Mouse (Mus musculus) stomach, postnatal 0 days (tissue): ENCODE measurements around the gene Dkkl1. TPM values are rescaled to one million over a fixed set of nuclear protein-coding genes. Genes with fewer than 3 reads are reported as not detected.

Experiments used
- ATAC-seq: fragments of 200-750 bp; cut with Nextera tagmentation; 2 replicates; pipeline ENCODE4 v1.8.0; 2017; ENCODE audit not compliant: low FRiP score, low TSS enrichment
- DNase-seq: peaks from one replicate; pipeline ENCODE4 v3.0.0-alpha.2; 2016; ENCODE audit warnings: low spot score
- H3K27ac ChIP-seq: fragments of 300-500 bp; sonication (generic); replicated peaks from 2 replicates; pipeline ENCODE4 v1.5.1; 2014; ENCODE audit warnings: mild to moderate bottlenecking, control low read depth
- H3K27me3 ChIP-seq: fragments of 300-500 bp; sonication (generic); 2 replicates; pipeline ENCODE4 v1.6.1; 2014; ENCODE audit warnings: low read length; ENCODE audit not compliant: control insufficient read depth, insufficient read depth
- H3K36me3 ChIP-seq: fragments of 300-500 bp; sonication (generic); 2 replicates; pipeline ENCODE4 v1.6.1; 2014; ENCODE audit warnings: low read length, mixed read lengths; ENCODE audit not compliant: control insufficient read depth, insufficient read depth
- H3K4me1 ChIP-seq: fragments of 300-500 bp; sonication (generic); replicated peaks from 2 replicates; pipeline ENCODE4 v1.6.1; 2014; ENCODE audit warnings: antibody characterized with exemption; ENCODE audit not compliant: control insufficient read depth, insufficient read depth
- H3K4me2 ChIP-seq: fragments of 300-500 bp; sonication (generic); replicated peaks from 2 replicates; pipeline ENCODE4 v1.6.1; 2014; ENCODE audit warnings: low read depth, mild to moderate bottlenecking, control low read depth, moderate library complexity
- H3K4me3 ChIP-seq: fragments of 300-500 bp; sonication (generic); 2 replicates; pipeline ENCODE4 v1.5.1; 2014; ENCODE audit warnings: low read depth, low read length, control low read depth
- H3K9ac ChIP-seq: fragments of 300-500 bp; sonication (generic); 2 replicates; pipeline ENCODE4 v1.6.1; 2014; ENCODE audit warnings: mild to moderate bottlenecking, low read length, control low read depth, mixed read lengths
- H3K9me3 ChIP-seq: fragments of 300-500 bp; sonication (generic); 2 replicates; pipeline ENCODE4 v1.6.1; 2016; ENCODE audit warnings: low read length; ENCODE audit not compliant: control insufficient read depth
- CTCF ChIP-seq: IDR thresholded peaks from 2 replicates; pipeline ENCODE4 v1.5.1; 2016; ENCODE audit warnings: antibody characterized with exemption, low read depth, mild to moderate bottlenecking, moderate library complexity
- EP300 ChIP-seq: optimal IDR thresholded peaks from 2 replicates; pipeline ENCODE3; 2016; ENCODE audit warnings: antibody characterized with exemption
- WGBS: fragments of 180-500 bp; shearing (Covaris S2); extraction: QIAGEN DNeasy Blood & Tissue Kit; methylation state at CpG from one replicate; pipeline ENCODE4 v1.1.7; 2014; 5-methylcytosine and 5-hydroxymethylcytosine counted together
- polyA plus RNA-seq: library from polyadenylated mRNA; unstranded; fragments of >200 nt; fragmentation: Nextera tagmentation; extraction: Ambion mirVana; gene quantifications from 2 replicates; pipeline ENCODE4 v1.2.1, GENCODE M21; 2015

Dkkl1 gene
- polyA plus RNA-seq, 1 experiment from 2014 or later: 48.4 TPM

GRCm38 (mm10) chr7:45185921-45186320 lies 26.0 kb downstream of the Dkkl1 start:
- no peak for DNase-seq
- TF ChIP-seq EP300: no peak
- no peak for TF ChIP-seq CTCF
- no peaks in the 10 kb centered on the region for H3K36me3 ChIP-seq
- peaks cover 3% of the 10 kb centered on the region for H3K4me1 ChIP-seq
- no peaks in the 10 kb centered on the region for H3K9me3 ChIP-seq
- no peak overlapping the region for H3K4me3 ChIP-seq
- no peak overlapping the region for H3K9ac ChIP-seq
- peaks cover 9% of the 10 kb centered on the region; the same call in 1 of the 2 replicates for H3K27me3 ChIP-seq
- ATAC-seq: no peak
- WGBS: 75% methylated on average over 7 of the region's 7 CpGs
- H3K27ac ChIP-seq: no peak overlapping the region
- H3K4me2 ChIP-seq: no peak overlapping the region

- Histone ChIP-seq H3K4me3 (no peak overlapping the region), H3K9ac (no peak overlapping the region), H3K27me3 (peaks cover 19% of the 10 kb centered on the region; the same call in 1 of the 2 replicates), H3K9me3 (no peaks in the 10 kb centered on the region), H3K4me1 (peaks cover 3% of the 10 kb centered on the region), H3K27ac (no peak overlapping the region), H3K4me2 (no peak overlapping the region), H3K36me3 (no peaks in the 10 kb centered on the region)
- DNase-seq (no peak), ATAC-seq (no peak)
- WGBS: 65% methylated on average over 7 of the region's 7 CpGs
- TF ChIP-seq EP300 (no peak), CTCF (no peak)
These were observed 28.3 kb downstream of the Dkkl1 start for GRCm38 (mm10) chr7:45183672-45184071.

- H3K9me3 ChIP-seq: no peaks in the 10 kb centered on the region
- ATAC-seq: no peak
- H3K9ac ChIP-seq: 0 out of 2 replicates have a peak overlapping the region, but pooled peaks have one; percentile 23
- 14% methylated on average over 11 of the region's 11 CpGs for WGBS
- peak overlapping the region; percentile 27; the same call in 1 of the 2 replicates for H3K4me3 ChIP-seq
- DNase-seq: no peak
- peaks cover 3% of the 10 kb centered on the region for H3K4me1 ChIP-seq
- H3K4me2 ChIP-seq: peak overlapping the region; percentile 45
- H3K36me3 ChIP-seq: no peaks in the 10 kb centered on the region
- H3K27me3 ChIP-seq: peaks cover 26% of the 10 kb centered on the region; the same call in 1 of the 2 replicates
- TF ChIP-seq EP300 (no peak), CTCF (no peak)
- H3K27ac ChIP-seq: no peak overlapping the region
These were observed 29.3 kb downstream of the Dkkl1 start for GRCm38 (mm10) chr7:45182606-45183005.

GRCm38 (mm10) chr7:45182199-45182601 lies 29.7 kb downstream of the Dkkl1 start:
- DNase-seq (peak; percentile 94), ATAC-seq (peak; percentile 90)
- Histone ChIP-seq H3K4me2 (peak overlapping the region; percentile 45), H3K4me1 (peaks cover 3% of the 10 kb centered on the region), H3K9me3 (no peaks in the 10 kb centered on the region), H3K27ac (no peak overlapping the region), H3K9ac (no peak overlapping the region), H3K27me3 (peaks cover 29% of the 10 kb centered on the region; the same call in 1 of the 2 replicates), H3K36me3 (no peaks in the 10 kb centered on the region), H3K4me3 (peak overlapping the region; percentile 27; the same call in 1 of the 2 replicates)
- TF ChIP-seq EP300 (no peak), CTCF (no peak)
- under 1% methylated on average over 34 of the region's 34 CpGs for WGBS

- peak overlapping the region; percentile 15; the same call in 1 of the 2 replicates for H3K4me3 ChIP-seq
- 4% methylated on average over 34 of the region's 35 CpGs for WGBS
These were observed 30.4 kb downstream of the Dkkl1 start for GRCm38 (mm10) chr7:45181540-45181939.

GRCm38 (mm10) chr7:45180896-45181477 lies 31.0 kb downstream of the Dkkl1 start, which contains the start of gene Pth2:
Gene Pth2, plus strand, starts transcription at chr7:45180995.
- Histone ChIP-seq H3K4me2 (no peak within 1 kb of the TSS), H3K4me3 (peak within 1 kb of the TSS; percentile 15; the same call in 1 of the 2 replicates)
- no peak for ATAC-seq

More at GRCm38 (mm10) chr7:45181540-45181939, 30.4 kb downstream of the Dkkl1 start:
- Histone ChIP-seq H3K9me3 (no peaks in the 10 kb centered on the region), H3K27ac (no peak overlapping the region), H3K27me3 (peaks cover 29% of the 10 kb centered on the region; the same call in 1 of the 2 replicates), H3K36me3 (no peaks in the 10 kb centered on the region), H3K4me1 (peaks cover 3% of the 10 kb centered on the region), H3K9ac (no peak overlapping the region), H3K4me2 (no peak overlapping the region)
- TF ChIP-seq CTCF (no peak; the same call in 1 of the 2 replicates), EP300 (no peak)
- peak; percentile 60 for DNase-seq
- 0 out of 2 replicates have a peak, but pooled peaks have one; percentile 16 for ATAC-seq

More at GRCm38 (mm10) chr7:45180896-45181477, 31.0 kb downstream of the Dkkl1 start, which contains the start of gene Pth2:
- H3K9ac ChIP-seq: no peak within 1 kb of the TSS
- no peaks in the 10 kb centered on the region for H3K9me3 ChIP-seq
- peaks cover 29% of the 10 kb centered on the region; the same call in 1 of the 2 replicates for H3K27me3 ChIP-seq
- no peak within 1 kb of the TSS for H3K27ac ChIP-seq
- DNase-seq: no peak
- H3K4me1 ChIP-seq: peaks cover 6% of the 10 kb centered on the region
- TF ChIP-seq EP300: no peak
- no peak for TF ChIP-seq CTCF
- no peaks in the 10 kb centered on the region for H3K36me3 ChIP-seq
- WGBS: 27% methylated on average over 19 of the region's 20 CpGs
